Mouse (Mus musculus) olfactory bulb, adult 2 months (tissue): ENCODE data around the gene Evi2b. TPM values are rescaled to one million over a fixed set of nuclear protein-coding genes. Genes with fewer than 3 reads are reported as not detected.

ENCODE experiments used
- H3K27ac ChIP-seq: fragments of 200-500 bp; 2 replicates; pipeline ENCODE4 v1.5.1; 2012; ENCODE audit warnings: low read depth, low read length; ENCODE audit not compliant: insufficient read depth
- H3K4me1 ChIP-seq: fragments of 200-500 bp; 2 replicates; pipeline ENCODE4 v1.6.1; 2012; ENCODE audit warnings: low read length; ENCODE audit not compliant: control insufficient read depth, insufficient read depth
- H3K4me3 ChIP-seq: fragments of 200-500 bp; 2 replicates; pipeline ENCODE4 v1.5.1; 2012; ENCODE audit warnings: mild to moderate bottlenecking, low read depth, low read length, moderate library complexity; ENCODE audit not compliant: insufficient read depth
- CTCF ChIP-seq: fragments of 200-500 bp; IDR thresholded peaks from 2 replicates; pipeline ENCODE4 v1.5.1; 2012; ENCODE audit warnings: low read depth, mild to moderate bottlenecking, low read length, moderate library complexity; ENCODE audit not compliant: insufficient read depth
- POLR2A ChIP-seq: fragments of 200-500 bp; IDR thresholded peaks from 2 replicates; pipeline ENCODE4 v1.6.1; 2012; ENCODE audit warnings: mild to moderate bottlenecking, low read depth, low read length, moderate library complexity; ENCODE audit not compliant: insufficient read depth
- WGBS: fragments of 180-500 bp; shearing (Covaris S2); methylation state at CpG from one replicate; pipeline ENCODE4 v1.1.7; 2018; 5-methylcytosine and 5-hydroxymethylcytosine counted together
- polyA plus RNA-seq: library from polyadenylated mRNA; stranded (reverse); fragments of >200 nt; gene quantifications from 2 replicates; pipeline ENCODE4 v1.2.4, GENCODE M21; 2012; ENCODE audit warnings: low replicate concordance; ENCODE audit not compliant: missing spikeins, insufficient read depth, insufficient read length

The Evi2b gene
- not detected in 2 replicates for polyA plus RNA-seq

- TF ChIP-seq CTCF (no peak), POLR2A (no peak)
- no peak within 1 kb of the TSS for H3K4me3 ChIP-seq
- H3K27ac ChIP-seq, result no peak within 1 kb of the TSS
- H3K4me1 ChIP-seq, result peaks cover 6% of the 10 kb centered on the region
- WGBS, result 92% methylated on average over 10 of the region's 10 CpGs
Measured at GRCm38 (mm10) chr11:79523560-79524309, at the start of gene Evi2b. Evi2b (minus strand) TSS chr11:79523762.

GRCm38 (mm10) chr11:79570319-79570718 lies 46.8 kb upstream of the Evi2b start:
- 93% methylated on average over 2 of the region's 2 CpGs for WGBS

GRCm38 (mm10) chr11:79568197-79568911 lies 44.8 kb upstream of the Evi2b start:
- TF ChIP-seq CTCF, result no peak
- TF ChIP-seq POLR2A, result no peak
- Histone ChIP-seq H3K4me3 (no peak overlapping the region), H3K27ac (no peak overlapping the region), H3K4me1 (0 out of 2 replicates have a peak, but pooled peaks cover 2% of the 10 kb centered on the region)
- WGBS, result 93% methylated on average over 11 of the region's 11 CpGs

More at GRCm38 (mm10) chr11:79570319-79570718, 46.8 kb upstream of the Evi2b start:
- 0 out of 2 replicates have a peak, but pooled peaks cover 2% of the 10 kb centered on the region for H3K4me1 ChIP-seq
- no peak overlapping the region for H3K4me3 ChIP-seq
- H3K27ac ChIP-seq, result no peak overlapping the region
- TF ChIP-seq POLR2A (no peak), CTCF (no peak)

GRCm38 (mm10) chr11:79566947-79567346 lies 43.4 kb upstream of the Evi2b start:
- 64% methylated on average over 1 of the region's 1 CpGs for WGBS
- Histone ChIP-seq H3K4me3 (no peak overlapping the region), H3K4me1 (0 out of 2 replicates have a peak, but pooled peaks cover 2% of the 10 kb centered on the region), H3K27ac (no peak overlapping the region)
- TF ChIP-seq POLR2A, result no peak

- H3K27ac ChIP-seq, result no peak overlapping the region
- no peak overlapping the region for H3K4me3 ChIP-seq
- 91% methylated on average over 7 of the region's 7 CpGs for whole genome bisulfite sequencing
- H3K4me1 ChIP-seq, result no peaks in the 10 kb centered on the region
- no peak for TF ChIP-seq POLR2A
- TF ChIP-seq CTCF, result no peak
Measured at GRCm38 (mm10) chr11:79563493-79563892, 39.9 kb upstream of the Evi2b start.

GRCm38 (mm10) chr11:79560536-79560935 lies 37.0 kb upstream of the Evi2b start:
- no peak for TF ChIP-seq CTCF
- no peak for TF ChIP-seq POLR2A
- H3K4me1 ChIP-seq, result no peaks in the 10 kb centered on the region
- no peak overlapping the region for H3K4me3 ChIP-seq
- H3K27ac ChIP-seq, result no peak overlapping the region
- WGBS, result 93% methylated on average over 4 of the region's 4 CpGs

- H3K27ac ChIP-seq, result no peak overlapping the region
- WGBS, result 89% methylated on average over 1 of the region's 1 CpGs
- TF ChIP-seq CTCF (no peak), POLR2A (no peak)
- H3K4me3 ChIP-seq, result no peak overlapping the region
- H3K4me1 ChIP-seq, result no peaks in the 10 kb centered on the region
Measured at GRCm38 (mm10) chr11:79552622-79553021, 29.1 kb upstream of the Evi2b start.

- peaks cover 10% of the 10 kb centered on the region for H3K4me1 ChIP-seq
- H3K4me3 ChIP-seq, result no peak overlapping the region
- WGBS, result 100% methylated on average over 3 of the region's 3 CpGs
- TF ChIP-seq CTCF (no peak), POLR2A (no peak)
- H3K27ac ChIP-seq, result no peak overlapping the region
Measured at GRCm38 (mm10) chr11:79536293-79536692, 12.7 kb upstream of the Evi2b start.

GRCm38 (mm10) chr11:79535554-79535953 lies 12.0 kb upstream of the Evi2b start:
- no peak for TF ChIP-seq POLR2A
- TF ChIP-seq CTCF, result no peak
- Histone ChIP-seq H3K27ac (no peak overlapping the region), H3K4me3 (no peak overlapping the region), H3K4me1 (peaks cover 10% of the 10 kb centered on the region)
- 92% methylated on average over 4 of the region's 4 CpGs for WGBS
